Mouse (Mus musculus) kidney, adult 2 months (tissue): ENCODE data around the gene Dlx1.

ENCODE experiments used
- CTCF ChIP-seq: fragments of 200-500 bp; conservative IDR thresholded peaks from 2 replicates; pipeline ENCODE4 v1.5.1; 2011; ENCODE audit warnings: low read depth, mild to moderate bottlenecking, control low read depth, low read length, moderate library complexity, mixed read lengths; ENCODE audit not compliant: insufficient read depth, insufficient read length
- POLR2A ChIP-seq: fragments of 200-500 bp; IDR thresholded peaks from one replicate; pipeline ENCODE4 v1.6.1; 2011; ENCODE audit warnings: low read depth, low read length, control low read depth

DNA sequence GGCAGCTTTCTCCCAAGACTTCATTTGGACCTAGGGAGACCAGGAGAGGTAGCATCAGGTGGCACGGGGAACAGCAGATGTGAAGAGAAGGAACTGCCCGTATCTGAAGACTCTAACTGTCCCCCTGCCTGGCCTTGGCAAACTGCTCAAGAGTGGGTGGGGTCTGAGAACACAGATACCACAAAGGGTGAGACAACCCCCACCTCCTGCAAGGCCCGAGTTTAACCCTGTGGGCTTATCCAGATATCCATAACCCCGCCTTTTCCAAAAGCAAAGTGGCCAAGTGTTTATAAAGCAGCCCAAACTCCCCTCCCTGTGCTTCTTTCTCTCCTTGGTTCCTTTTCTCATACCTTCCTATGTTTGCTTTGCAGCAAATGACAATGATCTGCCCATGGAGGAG, 4.5 kb upstream of the Dlx1 start:
- TF ChIP-seq CTCF = no peak
- TF ChIP-seq POLR2A = no peak
